Mouse (Mus musculus) effector memory CD4-positive, alpha-beta T cell, adult 5 months (primary cell): Measurements from ENCODE around the gene Hikeshi. TPM values are rescaled to one million over a fixed set of nuclear protein-coding genes. Genes with fewer than 3 reads are reported as not detected.

ENCODE experiments used
- polyA plus RNA-seq: library from polyadenylated mRNA; unstranded; fragments of 100-300 nt; shearing (Covaris generic); gene quantifications from one replicate; pipeline ENCODE4 v1.2.1, GENCODE M21; 2017

The Hikeshi gene
- polyA plus RNA-seq: 52.9 TPM

DNA sequence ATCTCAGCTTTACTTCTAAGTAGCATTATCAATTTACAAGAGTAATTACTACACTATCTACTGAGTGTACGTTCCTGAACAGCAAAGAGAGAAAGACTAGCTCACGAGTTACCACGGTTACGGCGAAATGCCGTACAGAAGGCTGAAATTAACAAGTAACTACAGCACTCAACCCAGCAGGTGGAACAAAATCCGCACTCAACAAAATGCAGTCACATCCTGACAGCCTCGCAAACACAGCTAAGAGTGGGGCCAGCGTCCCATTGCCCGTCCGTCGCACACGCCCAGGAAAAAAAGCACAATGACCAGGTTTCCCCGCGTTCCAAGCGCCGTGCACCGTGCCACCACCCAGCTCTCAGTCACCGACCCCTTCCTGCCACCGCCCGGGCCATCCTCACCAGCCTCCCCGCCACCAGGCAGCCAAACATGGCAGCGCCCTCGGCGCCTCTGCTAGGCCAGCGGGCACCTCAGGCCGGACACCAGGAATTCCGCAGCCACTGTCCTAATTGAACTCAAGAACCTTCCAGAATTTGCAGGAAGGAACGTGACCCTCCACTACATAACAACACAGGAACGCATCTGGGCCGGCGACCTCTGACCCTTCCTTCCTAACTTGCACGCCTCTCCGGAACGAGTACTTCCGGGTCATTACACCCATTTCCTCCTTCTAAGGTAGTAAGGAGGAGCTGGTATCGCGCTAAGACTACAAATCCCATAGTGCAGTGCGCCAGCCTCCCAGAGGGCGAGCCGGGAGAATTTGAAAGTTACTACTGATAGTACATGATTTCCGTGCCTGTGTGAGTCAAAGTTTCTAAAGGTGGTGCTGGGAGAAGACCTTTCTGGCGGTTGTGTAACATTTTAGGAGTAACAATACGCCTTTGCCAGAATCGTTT lies at the start of gene Hikeshi:
Gene Hikeshi, minus strand, starts transcription at position 634 of the 893 bp plus-strand sequence.

DNA sequence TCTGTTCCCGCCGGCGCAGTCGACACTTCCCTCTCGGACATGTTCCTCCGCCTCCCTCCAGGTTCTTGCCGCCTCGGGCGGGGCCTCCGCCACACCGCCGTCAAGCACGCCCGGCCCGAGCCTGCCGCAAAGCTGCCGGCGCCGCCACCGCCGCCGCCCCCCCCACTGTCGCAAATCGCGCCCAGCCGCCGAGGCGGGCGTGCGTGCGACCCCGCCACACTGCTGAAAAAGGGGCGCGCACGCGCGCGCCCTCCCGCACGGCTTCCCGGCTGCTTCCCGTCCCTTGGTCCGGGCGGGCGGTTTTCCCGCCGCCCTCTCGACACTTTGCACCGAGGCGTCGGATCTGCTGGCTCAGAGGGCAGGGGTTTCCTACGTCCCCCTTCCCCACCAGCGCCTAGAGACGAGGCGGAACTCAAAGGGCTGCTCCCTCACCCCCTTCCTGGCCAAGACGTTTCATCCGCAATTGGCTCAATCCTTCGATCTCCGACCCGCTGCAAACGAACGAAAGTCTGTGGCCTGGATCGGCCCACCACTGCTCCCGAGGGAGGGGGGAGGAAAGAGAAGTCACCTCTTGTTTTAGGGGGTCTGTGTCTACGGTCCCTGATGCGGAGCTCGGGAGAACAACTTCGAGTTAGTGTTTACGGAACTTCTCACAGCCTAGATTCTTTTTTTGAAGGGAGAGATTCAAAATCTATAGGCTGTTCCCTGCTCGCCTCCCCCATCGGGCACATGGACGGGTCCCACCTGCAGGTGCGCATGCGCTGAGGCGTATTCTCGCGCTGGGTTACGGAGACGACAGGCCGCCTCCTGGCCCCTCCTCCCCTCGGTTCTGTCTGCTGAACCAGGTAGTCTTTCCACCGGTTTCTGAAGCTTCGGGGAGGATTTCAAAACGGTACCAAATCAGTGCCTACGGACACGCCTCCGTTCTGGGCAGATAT lies 39.8 kb upstream of the Hikeshi start, which contains the start of gene Eed:
Gene Eed, minus strand, starts transcription at position 499 of the 938 bp plus-strand sequence.

DNA sequence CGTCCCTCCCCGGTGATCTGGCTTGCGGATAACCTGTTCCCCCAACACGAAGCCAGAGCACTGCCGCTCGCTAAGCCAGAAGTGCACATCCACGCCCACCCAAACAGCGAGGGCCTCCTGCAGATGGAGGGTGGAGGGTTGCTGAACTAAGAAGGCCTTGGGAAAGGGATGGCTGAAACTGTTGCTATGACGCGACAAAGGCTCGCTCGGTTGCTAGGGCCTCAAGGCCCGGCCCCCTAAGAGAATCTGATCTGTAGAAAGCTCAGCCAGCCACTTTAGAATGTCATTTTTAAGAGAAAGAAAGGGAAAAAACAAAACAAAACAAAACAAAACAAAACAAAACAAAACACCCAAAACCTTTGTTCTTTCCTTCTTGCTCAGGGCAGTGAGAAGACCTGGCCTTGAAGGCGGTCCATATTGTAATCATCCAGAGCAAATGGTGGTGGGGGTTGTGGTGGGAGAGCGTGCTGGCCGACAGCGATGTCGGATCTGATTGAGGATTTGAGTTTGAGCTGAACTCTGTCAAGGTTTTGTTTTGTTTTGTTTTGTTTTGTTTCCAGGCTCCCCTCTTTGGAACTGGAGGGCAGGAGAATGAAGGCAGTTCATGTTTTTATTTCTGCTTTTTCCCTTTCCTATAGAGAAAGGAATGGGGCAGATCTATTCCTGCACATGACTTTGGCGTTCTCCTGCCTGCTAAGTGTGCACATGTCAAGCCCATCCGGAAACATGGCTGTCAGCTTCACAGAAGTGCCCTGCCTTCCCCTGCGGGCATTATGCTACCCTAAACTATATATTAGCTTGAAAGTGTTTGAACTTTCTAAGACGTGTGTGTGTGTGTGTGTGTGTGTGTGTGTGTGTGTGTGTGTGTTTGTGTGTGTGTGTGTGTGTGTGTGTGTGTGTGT lies 37.3 kb downstream of the Hikeshi start, which contains the start of gene Ccdc81:
Gene Ccdc81, minus strand, starts transcription at position 188 of the 902 bp plus-strand sequence.

Other genes with a start within 250 kb of the Hikeshi start
- gene Ccdc81, start 37.6 kb downstream of the Hikeshi start, polyA plus RNA-seq: not detected
- 176 TPM for gene Eed, start 39.8 kb upstream of the Hikeshi start, polyA plus RNA-seq
- gene Picalm, start 189.0 kb upstream of the Hikeshi start, polyA plus RNA-seq: 57.5 TPM